Mouse (Mus musculus) megakaryocyte, embryonic 14.5 days (primary cell): ENCODE results near the gene Tsc22d3.

Experiments
- FLI1 ChIP-seq: IDR thresholded peaks from 2 replicates; pipeline ENCODE4 v1.6.1; 2012; ENCODE audit warnings: low read length, inconsistent platforms, mixed read lengths
- GATA1 ChIP-seq: IDR thresholded peaks from 3 replicates; pipeline ENCODE4 v1.6.1; 2012; ENCODE audit warnings: mixed read lengths, low read length, inconsistent platforms, borderline replicate concordance

GRCm38 (mm10) chrX:140527231-140527630 is 73.2 kb downstream of the Tsc22d3 start:
- no peak for TF ChIP-seq GATA1
- TF ChIP-seq FLI1 = no peak
